Mouse (Mus musculus) frontal cortex, postnatal 25 days (tissue): ENCODE results near the gene Snurf.

Experiments
- DNase-seq, 2 experiments: peaks; one replicate each; pipeline ENCODE4 v3.0.0; 2022; ENCODE audit warnings: low spot score in 2 of 2

Gene Snurf

GRCm38 (mm10) chr7:60004606-60005330 is at the start of gene Snurf, which contains the start of gene Gm38393:
Gene Snurf (minus strand): TSS chr7:60005049.
Gene Gm38393 (minus strand): TSS chr7:60005064.
- DNase-seq: peak; percentile 65 to 68

- DNase-seq: peak; percentile 15 to 42
Observed at GRCm38 (mm10) chr7:60047481-60048201, 42.8 kb upstream of the Snurf start.

GRCm38 (mm10) chr7:60013186-60013585 is 8.3 kb upstream of the Snurf start:
- DNase-seq: no peak

GRCm38 (mm10) chr7:60007727-60008360 is 3.0 kb upstream of the Snurf start:
- no peak for DNase-seq

- DNase-seq: no peak
Observed at GRCm38 (mm10) chr7:60006262-60006661, 1.4 kb upstream of the Snurf start.

GRCm38 (mm10) chr7:60003921-60004605 is 786 bp downstream of the Snurf start:
- DNase-seq: peak; percentile 5 to 6

GRCm38 (mm10) chr7:60003006-60003865 is 1.6 kb downstream of the Snurf start:
- peak; percentile 10 to 17 for DNase-seq

GRCm38 (mm10) chr7:59978646-59979045 is 26.2 kb downstream of the Snurf start:
- no peak for DNase-seq
